Comparison of ENCODE assay signal across 10 mouse cellular contexts in the genomic region with DNA sequence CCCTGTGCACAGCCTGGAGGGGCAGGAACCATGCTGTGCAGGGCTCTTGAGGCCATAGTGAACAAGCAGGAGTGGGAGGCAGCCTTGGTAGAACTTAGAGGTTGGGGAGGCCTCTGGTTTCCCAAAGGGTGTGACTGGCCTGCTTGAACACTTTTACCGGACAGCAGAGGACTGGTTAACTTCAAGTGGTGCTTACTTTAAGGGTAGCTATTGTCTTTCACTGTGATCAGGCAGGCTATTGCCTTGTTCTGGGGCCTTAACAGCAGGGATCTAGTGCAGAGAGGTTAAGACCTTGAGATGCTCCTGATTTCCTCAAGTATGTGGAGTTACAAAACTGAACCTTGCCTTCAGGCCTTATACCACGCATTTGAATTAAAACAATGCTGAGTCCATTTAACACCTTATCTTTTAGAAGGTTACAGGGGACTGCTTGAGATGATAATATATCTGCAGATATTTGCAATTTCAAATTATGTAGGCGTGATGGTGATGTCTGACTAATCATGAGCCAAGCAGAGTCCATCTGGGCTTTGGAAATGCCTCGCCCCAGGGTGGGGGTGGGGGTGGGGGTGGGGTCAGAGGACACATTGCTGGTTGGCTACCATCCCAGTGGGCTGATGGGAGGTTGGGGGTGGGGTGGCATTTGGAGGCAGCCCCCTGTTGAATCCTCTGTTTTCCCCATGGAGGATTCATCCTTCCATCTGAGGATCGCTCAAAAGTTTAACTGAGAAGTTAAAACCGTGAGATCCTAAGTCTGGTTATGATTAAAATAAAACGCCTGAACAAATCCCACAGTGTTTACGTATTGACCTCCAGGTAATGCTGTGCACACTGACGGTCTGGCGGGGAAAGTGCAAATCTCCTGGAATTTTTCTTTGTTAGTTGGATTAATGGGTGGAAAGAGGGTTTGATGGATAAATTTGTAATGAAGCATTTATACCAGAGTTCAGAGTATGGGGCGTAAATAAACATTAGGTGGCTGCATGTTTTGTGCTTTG.
A peak's percentile ranks its signal among the peaks of the same experiment; 100 is the strongest.
DNase-seq lines count a peak whose midpoint lies in the region; ATAC-seq lines count a peak whose summit lies in the region.
"Had no signal": no experiment of that assay in that cellular context is flagged by ENCODE, and none has a peak within 500 bp of the region (broad histone marks: within the 10 kb centered on the region; RNA-seq: fewer than 3 reads in every experiment).

No protein-coding gene starts in this region.

- H3K9me3 ChIP-seq in heart, embryonic 12.5 days (replicated peaks), result no peaks in the 10 kb centered on the region
- H3K9me3 ChIP-seq in lung, embryonic 16.5 days (ENCODE audit: control insufficient read depth, low read length), result no peaks in the 10 kb centered on the region
- H3K9me3 ChIP-seq in embryonic facial prominence, embryonic 13.5 days, result no peaks in the 10 kb centered on the region
- H3K9me3 ChIP-seq in neural tube, embryonic 12.5 days, result no peaks in the 10 kb centered on the region
- H3K9me3 ChIP-seq: limb, embryonic 13.5 days; midbrain, embryonic 15.5 days had no signal

- peak overlapping the region; percentile 34; the same call in 1 of the 2 replicates for H3K27ac ChIP-seq in heart, embryonic 12.5 days (ENCODE audit: poor library complexity, severe bottlenecking)
- H3K27ac ChIP-seq in lung, embryonic 16.5 days (ENCODE audit: low read length), result peak overlapping the region; percentile 70
- H3K27ac ChIP-seq in embryonic facial prominence, embryonic 13.5 days, result no peak overlapping the region
- H3K27ac ChIP-seq in neural tube, embryonic 12.5 days, result no peak overlapping the region
- H3K27ac ChIP-seq: limb, embryonic 13.5 days; midbrain, embryonic 15.5 days had no signal

- ATAC-seq in heart, embryonic 12.5 days (ENCODE audit: insufficient number of reproducible peaks, low FRiP score), result 0 out of 2 replicates have a peak, but pooled peaks have one; percentile 53
- peak; percentile 26; the same call in 1 of the 2 replicates for ATAC-seq in lung, embryonic 16.5 days (ENCODE audit: low read depth)
- no peak for ATAC-seq in embryonic facial prominence, embryonic 13.5 days (ENCODE audit: insufficient number of reproducible peaks, insufficient read depth, low FRiP score, low TSS enrichment, low read depth)
- ATAC-seq in neural tube, embryonic 12.5 days (ENCODE audit: low FRiP score, low read depth), result no peak
- ATAC-seq: midbrain, embryonic 15.5 days had no signal

- DNase-seq in heart, postnatal 10 days, result no peak
- no peak for DNase-seq in lung, postnatal 14 days
- DNase-seq in natural killer cell, adult 2 months (ENCODE audit: low spot score in 2 of 2), result no peak
- DNase-seq in spleen, postnatal 10 days (ENCODE audit: low spot score in 2 of 2), result no peak

- H3K9ac ChIP-seq in heart, embryonic 12.5 days, result no peak overlapping the region
- H3K9ac ChIP-seq in lung, embryonic 16.5 days (ENCODE audit: low read length), result no peak overlapping the region
- no peak overlapping the region for H3K9ac ChIP-seq in embryonic facial prominence, embryonic 13.5 days
- no peak overlapping the region for H3K9ac ChIP-seq in neural tube, embryonic 12.5 days
- H3K9ac ChIP-seq: limb, embryonic 13.5 days; midbrain, embryonic 15.5 days had no signal

- no peaks in the 10 kb centered on the region for H3K27me3 ChIP-seq in heart, embryonic 12.5 days (replicated peaks)
- no peaks in the 10 kb centered on the region for H3K27me3 ChIP-seq in lung, embryonic 16.5 days (ENCODE audit: control insufficient read depth, insufficient read depth, low read depth, low read length)
- H3K27me3 ChIP-seq in embryonic facial prominence, embryonic 13.5 days, result no peaks in the 10 kb centered on the region
- no peaks in the 10 kb centered on the region for H3K27me3 ChIP-seq in neural tube, embryonic 12.5 days (replicated peaks)
- H3K27me3 ChIP-seq: limb, embryonic 13.5 days; midbrain, embryonic 15.5 days had no signal

- no peak overlapping the region for H3K4me3 ChIP-seq in heart, embryonic 12.5 days
- no peak overlapping the region for H3K4me3 ChIP-seq in lung, embryonic 16.5 days (ENCODE audit: low read length)
- no peak overlapping the region for H3K4me3 ChIP-seq in embryonic facial prominence, embryonic 13.5 days
- no peak overlapping the region for H3K4me3 ChIP-seq in neural tube, embryonic 12.5 days
- H3K4me3 ChIP-seq: limb, embryonic 13.5 days; midbrain, embryonic 15.5 days had no signal

- H3K4me1 ChIP-seq in heart, embryonic 12.5 days (replicated peaks), result peaks cover 80% of the 10 kb centered on the region
- peaks cover 44% of the 10 kb centered on the region for H3K4me1 ChIP-seq in lung, embryonic 16.5 days (replicated peaks; ENCODE audit: control insufficient read depth, insufficient read depth, low read length)
- H3K4me1 ChIP-seq in embryonic facial prominence, embryonic 13.5 days, result peaks cover 81% of the 10 kb centered on the region
- peaks cover 30% of the 10 kb centered on the region for H3K4me1 ChIP-seq in neural tube, embryonic 12.5 days

- intact Hi-C loops in heart, postnatal 10 days (cut with DNase I), result no loop called here

- 39% methylated on average over 11 of the region's 11 CpGs for WGBS in heart, embryonic 12.5 days
- 38% methylated on average over 11 of the region's 11 CpGs for WGBS in lung, embryonic 16.5 days
- WGBS in embryonic facial prominence, embryonic 13.5 days, result 22% methylated on average over 11 of the region's 11 CpGs
- 40% methylated on average over 11 of the region's 11 CpGs for WGBS in neural tube, embryonic 12.5 days

- H3K4me2 ChIP-seq in heart, embryonic 12.5 days, result no peak overlapping the region
- no peak overlapping the region for H3K4me2 ChIP-seq in lung, embryonic 16.5 days (ENCODE audit: low read depth, low read length)
- peak overlapping the region; percentile 0; the same call in 1 of the 2 replicates for H3K4me2 ChIP-seq in embryonic facial prominence, embryonic 13.5 days
- 0 out of 2 replicates have a peak overlapping the region, but pooled peaks have one; percentile 3 for H3K4me2 ChIP-seq in neural tube, embryonic 12.5 days (replicated peaks)
- H3K4me2 ChIP-seq: limb, embryonic 13.5 days; midbrain, embryonic 15.5 days had no signal

- H3K36me3 ChIP-seq in heart, embryonic 12.5 days, result no peaks in the 10 kb centered on the region
- no peaks in the 10 kb centered on the region for H3K36me3 ChIP-seq in lung, embryonic 16.5 days (ENCODE audit: control insufficient read depth, insufficient read depth, low read length)
- no peaks in the 10 kb centered on the region for H3K36me3 ChIP-seq in embryonic facial prominence, embryonic 13.5 days
- no peaks in the 10 kb centered on the region for H3K36me3 ChIP-seq in neural tube, embryonic 12.5 days
- H3K36me3 ChIP-seq: limb, embryonic 13.5 days; midbrain, embryonic 15.5 days had no signal

Comparison
In these comparisons a context has a peak if more than half of its experiments do, and no peak if none do; other contexts are left out.
1. ATAC-seq: peak in heart, embryonic 12.5 days (single experiment) and lung, embryonic 16.5 days (single experiment); none in embryonic facial prominence, embryonic 13.5 days (single experiment) and neural tube, embryonic 12.5 days (single experiment).
2. H3K27ac ChIP-seq: peak in heart, embryonic 12.5 days (single experiment) and lung, embryonic 16.5 days (single experiment); none in embryonic facial prominence, embryonic 13.5 days (single experiment) and neural tube, embryonic 12.5 days (single experiment).
3. H3K4me2 ChIP-seq: peak in embryonic facial prominence, embryonic 13.5 days (single experiment) and neural tube, embryonic 12.5 days (single experiment); none in heart, embryonic 12.5 days (single experiment) and lung, embryonic 16.5 days (single experiment).